Mouse (Mus musculus) hindbrain, embryonic 12.5 days (tissue): ENCODE data around the gene Fam219a. TPM values are rescaled to one million over a fixed set of nuclear protein-coding genes. Genes with fewer than 3 reads are reported as not detected.
A peak's percentile ranks its signal among the peaks of the same experiment; 100 is the strongest.

ENCODE experiments used
- ATAC-seq: fragments of 200-750 bp; cut with Nextera tagmentation; 2 replicates; pipeline ENCODE4 v1.8.0; 2017; ENCODE audit warnings: moderate TSS enrichment; ENCODE audit not compliant: low FRiP score
- H3K27ac ChIP-seq: fragments of 300-500 bp; sonication (generic); 2 replicates; pipeline ENCODE4 v1.5.1; 2016; ENCODE audit warnings: mild to moderate bottlenecking
- H3K27me3 ChIP-seq: fragments of 300-500 bp; sonication (generic); 2 replicates; pipeline ENCODE4 v1.6.1; 2016; ENCODE audit warnings: mild to moderate bottlenecking
- H3K36me3 ChIP-seq: fragments of 300-500 bp; sonication (generic); 2 replicates; pipeline ENCODE4 v1.6.1; 2016; ENCODE audit warnings: mild to moderate bottlenecking
- H3K4me1 ChIP-seq: fragments of 300-500 bp; sonication (generic); 2 replicates; pipeline ENCODE4 v1.6.1; 2016
- H3K4me2 ChIP-seq: fragments of 300-500 bp; sonication (generic); replicated peaks from 2 replicates; pipeline ENCODE4 v1.6.1; 2016; ENCODE audit warnings: mild to moderate bottlenecking
- H3K4me3 ChIP-seq: fragments of 300-500 bp; sonication (generic); 2 replicates; pipeline ENCODE4 v1.5.1; 2016; ENCODE audit warnings: mild to moderate bottlenecking
- H3K9ac ChIP-seq: fragments of 300-500 bp; sonication (generic); 2 replicates; pipeline ENCODE4 v1.6.1; 2016; ENCODE audit warnings: mild to moderate bottlenecking, moderate library complexity
- H3K9me3 ChIP-seq: fragments of 300-500 bp; sonication (generic); replicated peaks from 2 replicates; pipeline ENCODE4 v1.6.1; 2016; ENCODE audit warnings: mild to moderate bottlenecking
- WGBS: fragments of 180-500 bp; shearing (Covaris S2); methylation state at CpG from one replicate; pipeline ENCODE4 v1.1.7; 2016; 5-methylcytosine and 5-hydroxymethylcytosine counted together
- polyA plus RNA-seq: library from polyadenylated mRNA; unstranded; fragments of >200 nt; fragmentation: Nextera tagmentation; extraction: Ambion mirVana; gene quantifications from 2 replicates; pipeline ENCODE4 v1.2.1, GENCODE M21; 2016

Fam219a gene
- polyA plus RNA-seq, 1 experiment from 2014 or later: 12.5 TPM

DNA sequence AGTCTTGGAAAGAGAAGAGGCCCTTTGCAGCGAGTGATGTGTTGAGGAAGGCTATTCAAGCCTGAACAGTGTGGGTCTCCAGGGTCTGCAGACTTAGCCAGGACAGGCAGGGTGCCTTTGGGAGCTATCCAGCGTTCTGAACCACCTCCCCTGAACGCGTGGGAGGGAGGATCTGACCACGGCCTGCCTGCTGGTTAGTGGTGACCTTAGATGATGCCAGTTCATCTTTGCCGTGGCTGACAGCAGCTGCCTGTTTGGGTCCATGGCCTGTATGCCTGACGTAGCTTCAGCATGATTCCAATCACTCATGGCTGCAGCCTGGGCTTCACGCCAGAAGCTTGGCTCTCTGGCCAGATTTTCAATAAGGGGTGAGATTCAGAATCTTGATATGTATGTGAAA lies 23.4 kb downstream of the Fam219a start:
- ATAC-seq: no peak
- no peak overlapping the region for H3K27ac ChIP-seq

DNA sequence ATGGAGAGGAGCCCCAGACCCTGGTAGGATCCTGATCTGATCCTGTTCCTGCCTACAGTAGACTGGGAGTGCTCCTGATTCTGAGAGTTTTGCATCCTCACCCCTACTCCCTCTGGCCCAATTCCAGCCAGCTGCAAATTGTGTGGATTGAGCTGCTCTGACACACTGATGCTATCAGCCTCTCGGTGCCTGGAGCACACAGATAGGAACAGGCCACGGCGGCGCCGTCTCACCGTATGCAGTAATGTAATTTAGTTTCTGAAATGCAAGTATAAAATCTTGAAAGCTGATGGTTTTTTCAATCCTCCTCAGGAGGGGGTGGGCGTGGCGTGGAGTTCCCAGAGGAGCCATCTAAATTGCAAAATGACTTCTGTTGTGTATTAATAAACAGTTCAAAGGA lies 27.2 kb downstream of the Fam219a start:
- Histone ChIP-seq H3K4me3 (no peak overlapping the region), H3K9me3 (no peaks in the 10 kb centered on the region), H3K4me2 (no peak overlapping the region), H3K36me3 (no peaks in the 10 kb centered on the region), H3K4me1 (peaks cover 16% of the 10 kb centered on the region), H3K9ac (no peak overlapping the region), H3K27ac (0 out of 2 replicates have a peak overlapping the region, but pooled peaks have one; percentile 19), H3K27me3 (no peaks in the 10 kb centered on the region)
- WGBS: 74% methylated on average over 8 of the region's 8 CpGs
- no peak for ATAC-seq

More for the DNA sequence above, 23.4 kb downstream of the Fam219a start:
- Histone ChIP-seq H3K36me3 (no peaks in the 10 kb centered on the region), H3K4me2 (no peak overlapping the region), H3K27me3 (no peaks in the 10 kb centered on the region), H3K9ac (no peak overlapping the region), H3K4me3 (no peak overlapping the region), H3K4me1 (peaks cover 16% of the 10 kb centered on the region), H3K9me3 (no peaks in the 10 kb centered on the region)
- WGBS: 22% methylated on average over 8 of the region's 8 CpGs

DNA sequence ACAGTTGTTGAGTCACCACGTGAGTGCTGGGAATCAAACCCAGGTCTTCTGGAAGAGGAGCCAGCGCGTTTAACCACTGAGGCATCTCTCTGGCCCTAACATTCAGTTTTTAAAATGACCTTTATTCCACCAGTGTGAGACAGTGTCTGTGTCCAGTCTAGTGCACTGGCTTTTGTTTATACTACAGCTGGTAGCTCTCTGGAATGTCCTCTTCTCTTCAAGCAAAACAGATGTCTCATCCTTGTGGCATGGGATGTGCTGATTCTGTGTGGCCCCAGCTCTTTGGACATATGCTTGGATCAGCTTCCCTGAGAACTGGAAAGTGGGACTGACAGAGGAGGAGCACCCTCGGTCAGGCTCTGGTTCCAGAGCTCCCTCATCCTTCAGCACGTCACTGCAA lies 34.5 kb downstream of the Fam219a start:
- H3K9ac ChIP-seq: no peak overlapping the region
- ATAC-seq: no peak

DNA sequence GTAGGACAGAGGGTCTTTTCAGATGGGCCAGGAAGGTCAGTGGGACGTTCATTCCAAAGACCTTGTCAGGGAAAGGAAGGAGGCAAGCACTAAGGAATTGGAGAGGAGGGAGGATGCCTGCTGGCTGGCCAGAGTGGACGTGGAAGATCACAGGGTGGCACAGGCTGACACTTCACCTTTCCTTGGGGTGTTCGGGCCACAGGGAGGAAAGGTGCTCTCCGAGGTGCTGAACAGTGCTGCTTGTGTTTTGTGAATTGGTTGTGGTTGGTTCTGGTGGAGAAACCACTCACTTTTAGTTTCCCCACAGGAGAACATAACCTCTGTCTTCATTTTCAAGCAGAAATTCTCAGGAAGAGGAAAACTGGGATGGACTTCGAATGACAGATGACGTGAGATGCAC lies 36.9 kb downstream of the Fam219a start:
- Histone ChIP-seq H3K36me3 (no peaks in the 10 kb centered on the region), H3K4me2 (no peak overlapping the region), H3K9ac (no peak overlapping the region), H3K9me3 (no peaks in the 10 kb centered on the region), H3K4me3 (no peak overlapping the region), H3K4me1 (peaks cover 40% of the 10 kb centered on the region), H3K27ac (no peak overlapping the region), H3K27me3 (no peaks in the 10 kb centered on the region)
- ATAC-seq: no peak
- WGBS: 32% methylated on average over 6 of the region's 6 CpGs

More for the DNA sequence above, 34.5 kb downstream of the Fam219a start:
- 81% methylated on average over 5 of the region's 5 CpGs for WGBS
- H3K4me2 ChIP-seq: no peak overlapping the region
- no peaks in the 10 kb centered on the region for H3K9me3 ChIP-seq
- H3K27me3 ChIP-seq: no peaks in the 10 kb centered on the region
- peaks cover 21% of the 10 kb centered on the region for H3K4me1 ChIP-seq
- H3K36me3 ChIP-seq: no peaks in the 10 kb centered on the region
- H3K4me3 ChIP-seq: no peak overlapping the region
- no peak overlapping the region for H3K27ac ChIP-seq

DNA sequence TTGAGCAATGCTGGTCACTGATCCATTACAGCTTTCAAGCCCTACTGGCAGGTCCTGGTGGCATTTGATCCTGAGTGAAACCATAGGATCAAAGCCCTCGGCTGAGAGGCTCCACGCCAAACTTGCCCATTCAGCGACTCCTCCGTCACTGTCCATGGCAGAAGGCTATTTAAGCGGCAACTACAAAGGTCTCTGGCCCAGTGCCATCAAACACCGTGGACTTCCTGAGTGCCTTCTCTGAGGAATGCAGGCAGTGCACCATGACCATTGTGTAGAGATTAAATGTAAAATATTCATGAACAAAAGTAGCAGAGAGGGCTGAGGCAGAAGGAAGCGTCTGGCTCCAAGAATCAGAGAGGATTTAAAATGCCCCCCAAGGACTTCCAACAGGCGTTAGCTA lies 41.3 kb downstream of the Fam219a start:
- H3K27me3 ChIP-seq: no peaks in the 10 kb centered on the region
- peak; percentile 43; the same call in 1 of the 2 replicates for ATAC-seq
- no peak overlapping the region for H3K9ac ChIP-seq

DNA sequence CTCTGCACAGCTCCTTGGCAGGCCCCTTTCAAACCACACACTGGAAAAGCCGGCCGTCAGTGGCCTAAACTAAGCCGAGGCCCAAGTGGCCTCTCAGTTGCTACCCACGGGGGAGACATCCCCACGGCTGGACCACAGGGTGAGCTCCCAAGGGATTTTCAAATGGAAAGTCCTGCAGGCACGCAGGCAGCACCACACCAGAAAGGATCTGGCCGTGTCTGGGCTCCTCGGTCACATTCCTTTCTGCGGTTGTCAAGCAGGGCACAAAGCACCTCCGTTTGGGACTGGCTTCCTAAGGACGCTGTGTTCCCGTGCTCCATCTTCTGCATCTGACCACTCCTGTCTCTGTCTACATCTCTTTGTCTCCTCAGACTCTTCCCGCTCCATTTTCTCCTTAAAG lies 42.3 kb downstream of the Fam219a start:
- peaks cover 50% of the 10 kb centered on the region for H3K4me1 ChIP-seq
- no peaks in the 10 kb centered on the region for H3K36me3 ChIP-seq
- 28% methylated on average over 13 of the region's 13 CpGs for WGBS
- H3K27ac ChIP-seq: peak overlapping the region; percentile 72
- peak overlapping the region; percentile 21; the same call in 1 of the 2 replicates for H3K4me2 ChIP-seq
- H3K9me3 ChIP-seq: no peaks in the 10 kb centered on the region
- ATAC-seq: no peak
- no peak overlapping the region for H3K9ac ChIP-seq
- H3K27me3 ChIP-seq: no peaks in the 10 kb centered on the region
- no peak overlapping the region for H3K4me3 ChIP-seq

More for the DNA sequence above, 41.3 kb downstream of the Fam219a start:
- Histone ChIP-seq H3K4me3 (no peak overlapping the region), H3K36me3 (no peaks in the 10 kb centered on the region), H3K4me1 (peaks cover 53% of the 10 kb centered on the region), H3K9me3 (no peaks in the 10 kb centered on the region), H3K27ac (peak overlapping the region; percentile 72), H3K4me2 (no peak overlapping the region)
- WGBS: 13% methylated on average over 8 of the region's 8 CpGs

DNA sequence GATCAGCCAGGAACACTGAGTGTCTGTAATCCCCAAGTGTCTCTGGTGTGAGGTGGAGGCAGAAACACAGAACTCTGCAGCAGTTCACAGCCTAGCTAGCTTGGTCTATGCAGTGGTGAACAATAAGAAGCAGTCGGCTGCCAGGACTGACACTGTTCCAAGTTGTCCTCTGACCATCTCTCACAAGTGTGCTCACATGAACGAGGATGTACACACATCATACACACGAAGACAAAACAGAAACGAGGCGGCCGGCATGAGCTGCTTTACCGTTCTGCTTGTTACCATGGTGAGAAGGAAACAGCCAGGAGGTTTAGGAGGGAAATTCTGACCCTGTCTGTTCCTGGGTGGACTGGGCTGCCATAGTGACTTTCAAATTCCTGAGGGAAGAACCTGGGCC lies 42.8 kb downstream of the Fam219a start:
- no peak overlapping the region for H3K9ac ChIP-seq
- 25% methylated on average over 7 of the region's 7 CpGs for WGBS
- H3K4me1 ChIP-seq: peaks cover 45% of the 10 kb centered on the region
- no peak overlapping the region for H3K4me3 ChIP-seq
- H3K36me3 ChIP-seq: no peaks in the 10 kb centered on the region
- no peak for ATAC-seq
- no peaks in the 10 kb centered on the region for H3K9me3 ChIP-seq
- 0 out of 2 replicates have a peak overlapping the region, but pooled peaks have one; percentile 21 for H3K4me2 ChIP-seq
- no peaks in the 10 kb centered on the region for H3K27me3 ChIP-seq
- peak overlapping the region; percentile 72 for H3K27ac ChIP-seq

DNA sequence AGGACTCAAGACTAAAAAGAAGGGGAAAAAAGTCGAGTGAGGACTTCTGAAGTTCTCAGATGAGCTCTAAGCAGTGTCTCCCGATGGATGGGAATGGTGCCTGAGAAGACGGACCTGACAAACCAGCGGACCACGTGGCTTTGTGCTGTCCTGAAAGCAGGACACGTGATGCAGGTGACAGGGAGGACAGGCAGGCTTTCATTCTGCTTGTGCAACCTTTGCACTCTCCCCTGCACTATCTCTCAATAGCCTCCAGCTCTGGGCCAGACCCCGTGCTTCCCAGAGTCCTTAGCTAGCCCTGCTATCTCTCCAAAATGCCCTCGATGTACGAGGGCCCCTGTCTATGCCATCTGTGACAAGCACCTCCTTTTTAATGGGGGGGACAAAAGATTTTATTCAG lies 44.5 kb downstream of the Fam219a start:
- H3K4me1 ChIP-seq: peaks cover 32% of the 10 kb centered on the region
- H3K36me3 ChIP-seq: peaks cover 7% of the 10 kb centered on the region
- no peaks in the 10 kb centered on the region for H3K27me3 ChIP-seq
- no peak overlapping the region for H3K27ac ChIP-seq
- H3K4me3 ChIP-seq: no peak overlapping the region
- no peaks in the 10 kb centered on the region for H3K9me3 ChIP-seq
- WGBS: 72% methylated on average over 9 of the region's 9 CpGs
- no peak for ATAC-seq
- H3K4me2 ChIP-seq: no peak overlapping the region
- H3K9ac ChIP-seq: no peak overlapping the region

DNA sequence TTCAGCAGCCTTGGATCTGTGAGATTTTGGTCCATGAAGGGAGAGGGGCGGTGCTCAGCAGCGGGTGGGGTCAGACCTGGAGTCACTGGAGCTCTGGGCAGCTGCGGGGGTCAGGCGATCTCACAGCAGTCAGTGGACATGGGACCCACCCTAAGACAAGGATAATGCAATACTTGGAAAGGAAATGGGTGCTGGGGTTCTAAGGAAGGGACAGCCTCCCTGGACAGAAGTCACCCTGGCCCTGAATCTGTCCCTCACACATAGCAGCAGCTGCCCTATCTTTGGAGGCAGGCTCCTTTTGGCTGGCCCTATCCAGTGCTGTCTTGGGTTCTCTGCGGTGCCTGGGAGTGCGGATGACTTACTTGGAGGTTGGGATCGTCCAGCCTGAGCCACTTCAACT lies 45.5 kb downstream of the Fam219a start:
- H3K4me2 ChIP-seq: no peak overlapping the region
- no peak for ATAC-seq
- H3K36me3 ChIP-seq: peaks cover 16% of the 10 kb centered on the region
- no peaks in the 10 kb centered on the region for H3K9me3 ChIP-seq
- peaks cover 26% of the 10 kb centered on the region for H3K4me1 ChIP-seq
- H3K27me3 ChIP-seq: no peaks in the 10 kb centered on the region
- WGBS: 79% methylated on average over 7 of the region's 7 CpGs
- H3K4me3 ChIP-seq: no peak overlapping the region
- no peak overlapping the region for H3K27ac ChIP-seq
- no peak overlapping the region for H3K9ac ChIP-seq

DNA sequence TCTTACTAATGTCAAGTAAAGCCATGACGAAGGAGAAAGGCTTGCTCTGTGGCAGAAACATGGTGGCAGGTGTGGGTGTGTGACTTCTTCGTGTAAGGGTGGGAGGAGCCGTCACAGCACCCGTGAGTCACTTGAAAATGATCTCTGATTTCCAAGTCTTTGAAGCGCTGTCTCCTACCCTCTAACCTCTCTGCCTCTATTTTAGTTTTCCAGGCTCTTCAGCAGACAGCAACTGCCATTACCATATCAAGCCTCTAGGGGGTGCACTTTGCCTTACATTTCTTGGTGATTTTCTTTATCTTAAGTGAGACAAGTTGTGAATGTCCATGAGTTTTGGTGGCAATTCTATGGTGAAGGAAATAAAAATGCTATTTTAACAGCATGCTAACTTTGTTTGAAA lies 46.5 kb downstream of the Fam219a start:
- Histone ChIP-seq H3K9ac (no peak overlapping the region), H3K4me1 (peaks cover 16% of the 10 kb centered on the region), H3K27ac (no peak overlapping the region), H3K4me3 (no peak overlapping the region), H3K27me3 (no peaks in the 10 kb centered on the region), H3K9me3 (no peaks in the 10 kb centered on the region), H3K4me2 (no peak overlapping the region), H3K36me3 (peaks cover 26% of the 10 kb centered on the region)
- WGBS: 59% methylated on average over 5 of the region's 5 CpGs
- ATAC-seq: no peak

DNA sequence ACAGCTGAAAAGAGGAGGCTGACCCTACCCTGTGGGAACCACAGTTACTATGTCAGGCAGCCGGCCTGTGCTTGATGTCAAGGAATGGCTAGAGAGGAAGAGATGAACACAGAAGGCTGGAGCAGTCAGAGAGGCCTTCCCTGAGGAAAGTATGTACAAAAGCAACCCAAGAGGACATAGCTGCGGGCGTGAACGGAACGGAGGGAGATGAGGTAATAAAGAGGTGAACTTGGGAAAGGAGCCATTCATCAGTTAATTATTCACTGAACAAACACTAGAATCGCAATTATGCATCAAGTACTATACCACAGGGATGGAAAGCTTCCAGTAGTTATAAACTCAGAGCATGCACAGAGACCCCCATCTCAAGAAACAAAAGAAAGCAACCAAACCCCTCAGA lies 47.2 kb downstream of the Fam219a start:
- ATAC-seq: no peak
- 84% methylated on average over 6 of the region's 6 CpGs for WGBS
- Histone ChIP-seq H3K4me3 (no peak overlapping the region), H3K4me2 (no peak overlapping the region), H3K9me3 (no peaks in the 10 kb centered on the region), H3K9ac (no peak overlapping the region), H3K27ac (no peak overlapping the region), H3K4me1 (peaks cover 9% of the 10 kb centered on the region), H3K36me3 (peaks cover 26% of the 10 kb centered on the region), H3K27me3 (no peaks in the 10 kb centered on the region)

DNA sequence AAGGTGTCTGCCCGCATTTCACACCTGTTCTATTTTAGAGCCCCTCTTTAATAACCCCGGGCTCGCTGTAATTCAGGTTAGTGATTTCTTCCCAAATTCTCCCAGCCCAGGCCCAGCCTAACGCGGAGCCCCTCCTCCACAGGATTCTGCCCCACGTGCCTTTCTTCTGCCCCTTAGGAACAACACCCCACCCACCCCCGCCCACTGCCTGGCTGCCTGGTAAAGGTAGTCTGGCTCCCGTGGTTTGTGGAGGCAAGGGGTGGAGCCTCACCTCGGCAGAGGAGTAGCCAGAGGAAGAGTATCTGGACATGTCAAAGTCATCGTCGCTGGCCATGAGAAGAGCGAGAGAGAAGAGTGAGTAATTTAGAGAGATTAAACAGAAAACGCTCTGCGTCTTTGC lies 48.7 kb downstream of the Fam219a start:
- Histone ChIP-seq H3K9ac (no peak overlapping the region), H3K4me2 (no peak overlapping the region), H3K27ac (no peak overlapping the region), H3K27me3 (no peaks in the 10 kb centered on the region), H3K4me3 (no peak overlapping the region), H3K4me1 (no peaks in the 10 kb centered on the region), H3K9me3 (no peaks in the 10 kb centered on the region), H3K36me3 (peaks cover 26% of the 10 kb centered on the region)
- 42% methylated on average over 14 of the region's 14 CpGs for WGBS
- ATAC-seq: no peak

DNA sequence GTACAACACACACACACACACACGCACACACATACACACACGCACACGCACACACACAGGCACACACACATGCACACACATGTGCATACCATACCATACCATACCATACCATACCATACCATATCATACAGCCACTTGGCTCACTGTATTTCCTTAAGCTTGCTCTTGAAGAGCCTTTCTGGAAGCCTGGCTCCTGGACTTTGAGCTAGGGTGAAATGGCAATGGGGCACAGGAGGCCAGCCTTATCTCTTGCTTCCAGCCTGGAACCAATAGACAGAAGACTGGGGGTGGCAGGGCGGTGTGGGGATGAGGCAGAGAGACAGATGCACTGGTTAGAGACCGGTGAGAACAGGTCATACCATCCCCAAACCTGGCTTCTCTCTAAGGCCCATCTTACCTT lies 50.1 kb downstream of the Fam219a start:
- H3K36me3 ChIP-seq: peaks cover 26% of the 10 kb centered on the region
- no peak overlapping the region for H3K4me2 ChIP-seq
- no peaks in the 10 kb centered on the region for H3K27me3 ChIP-seq
- H3K4me3 ChIP-seq: no peak overlapping the region
- no peak overlapping the region for H3K9ac ChIP-seq
- no peaks in the 10 kb centered on the region for H3K9me3 ChIP-seq
- H3K4me1 ChIP-seq: no peaks in the 10 kb centered on the region
- no peak for ATAC-seq
- no peak overlapping the region for H3K27ac ChIP-seq
- 95% methylated on average over 5 of the region's 5 CpGs for WGBS
